In the genomic region with DNA sequence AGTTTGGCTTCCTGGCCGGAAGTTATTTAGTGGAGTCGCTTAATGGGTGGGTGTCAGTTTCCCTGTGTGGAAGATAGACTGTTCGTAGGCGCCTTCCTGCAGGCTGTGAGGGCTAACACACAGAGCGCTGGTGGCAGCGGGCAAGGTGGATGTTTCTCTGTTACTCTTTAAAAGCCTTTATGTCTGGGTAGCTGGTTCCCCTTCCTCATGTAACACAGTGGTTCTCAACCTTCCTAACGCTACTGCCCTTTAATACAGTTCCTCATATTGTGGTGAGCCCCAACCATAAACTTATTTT, we compare ENCODE assay signal across 25 mouse cellular contexts. TPM values are rescaled to one million over a fixed set of nuclear protein-coding genes. Genes with fewer than 3 reads are reported as not detected.
DNase-seq lines count a peak whose midpoint lies in the region; ATAC-seq and TF ChIP-seq lines count a peak whose summit lies in the region.
"Had no signal": no experiment of that assay in that cellular context is flagged by ENCODE, and none has a peak within 500 bp of the region (broad histone marks: within the 10 kb centered on the region; RNA-seq: fewer than 3 reads in every experiment).

No protein-coding gene starts in this region.

- H3K9me3 ChIP-seq in megakaryocyte, embryonic 14.5 days: no peaks in the 10 kb centered on the region
- no peaks in the 10 kb centered on the region for H3K9me3 ChIP-seq in intestine, embryonic 16.5 days (ENCODE audit: control insufficient read depth, low read length)
- H3K9me3 ChIP-seq: embryonic facial prominence, embryonic 15.5 days; forebrain, embryonic 12.5 days; heart, embryonic 10.5 days; heart, embryonic 15.5 days; limb, embryonic 13.5 days had no signal

- TF ChIP-seq CTCF in bone marrow, adult 2 months (IDR thresholded peaks at IDR 0.05; ENCODE audit: control insufficient read depth, insufficient read depth, low read length): no peak

- peak overlapping the region; percentile 28 for H3K4me3 ChIP-seq in megakaryocyte, embryonic 14.5 days (replicated peaks)
- H3K4me3 ChIP-seq in bone marrow, adult 2 months (replicated peaks; ENCODE audit: control insufficient read depth, low read depth, low read length): no peak overlapping the region
- H3K4me3 ChIP-seq in intestine, embryonic 16.5 days (ENCODE audit: low read length): no peak overlapping the region
- H3K4me3 ChIP-seq: embryonic facial prominence, embryonic 15.5 days; forebrain, embryonic 12.5 days; heart, embryonic 10.5 days; heart, embryonic 15.5 days; limb, embryonic 13.5 days had no signal

- peaks cover 67% of the 10 kb centered on the region for H3K36me3 ChIP-seq in megakaryocyte, embryonic 14.5 days (replicated peaks; ENCODE audit: low read length)
- H3K36me3 ChIP-seq in intestine, embryonic 16.5 days (ENCODE audit: control insufficient read depth, insufficient read depth, low read length): peaks cover 9% of the 10 kb centered on the region; the same call in 1 of the 2 replicates
- peaks cover 6% of the 10 kb centered on the region for H3K36me3 ChIP-seq in splenic B cell, adult 2 months (ENCODE audit: control insufficient read depth, insufficient read depth, low read length, poor library complexity, severe bottlenecking)

- 19% methylated on average over 7 of the region's 7 CpGs for WGBS in bone marrow, adult 2 months
- 57% methylated on average over 7 of the region's 7 CpGs for WGBS in intestine, embryonic 16.5 days

- no peak overlapping the region for H3K9ac ChIP-seq in intestine, embryonic 16.5 days (ENCODE audit: low read depth, low read length)
- H3K9ac ChIP-seq: embryonic facial prominence, embryonic 15.5 days; forebrain, embryonic 12.5 days; forebrain, postnatal 0 days; heart, embryonic 15.5 days; hindbrain, embryonic 14.5 days; limb, embryonic 13.5 days; liver, embryonic 14.5 days had no signal

- H3K4me1 ChIP-seq in megakaryocyte, embryonic 14.5 days: peaks cover 75% of the 10 kb centered on the region
- peaks cover 20% of the 10 kb centered on the region for H3K4me1 ChIP-seq in bone marrow, adult 2 months (ENCODE audit: control insufficient read depth, insufficient read depth, low read length)
- H3K4me1 ChIP-seq in intestine, embryonic 16.5 days (ENCODE audit: control insufficient read depth, insufficient read depth, low read length): peaks cover 32% of the 10 kb centered on the region

- TF ChIP-seq POLR2A in bone marrow, adult 2 months (IDR thresholded peaks at IDR 0.05; ENCODE audit: borderline replicate concordance, control insufficient read depth, low read depth, low read length): no peak

- H3K27me3 ChIP-seq in megakaryocyte, embryonic 14.5 days (replicated peaks): peaks cover 24% of the 10 kb centered on the region
- no peaks in the 10 kb centered on the region for H3K27me3 ChIP-seq in intestine, embryonic 16.5 days (replicated peaks; ENCODE audit: control insufficient read depth, insufficient read depth, low read length)
- H3K27me3 ChIP-seq in splenic B cell, adult 2 months (ENCODE audit: control insufficient read depth, insufficient read depth, low read length, poor library complexity, severe bottlenecking): no peaks in the 10 kb centered on the region
- H3K27me3 ChIP-seq: embryonic facial prominence, embryonic 15.5 days; limb, embryonic 13.5 days; Patski had no signal

- no peak for ATAC-seq in megakaryocyte, adult 5-6 weeks (ENCODE audit: poor library complexity, severe bottlenecking)
- ATAC-seq in intestine, embryonic 16.5 days: peak; percentile 31; the same call in 1 of the 2 replicates
- ATAC-seq: forebrain, postnatal 0 days; midbrain, embryonic 16.5 days; Patski had no signal

- peak; percentile 50 for DNase-seq in splenic B cell, adult 2 months (ENCODE audit: low read depth, low spot score)
- DNase-seq in adrenal gland, postnatal 14 days: no peak
- no peak for DNase-seq in adrenal gland, postnatal 36 days
- no peak for DNase-seq in cerebellum, adult 9-10 months
- DNase-seq: cerebellum, adult 9-11 months; forebrain, postnatal 0 days; gastrocnemius, postnatal 10 days; spleen, adult 18-20 months; thymus, adult 18-20 months had no signal

- H3K27ac ChIP-seq in bone marrow, adult 2 months (ENCODE audit: control insufficient read depth, insufficient read depth, low read depth, low read length, poor library complexity): peak overlapping the region; percentile 83
- H3K27ac ChIP-seq in intestine, embryonic 16.5 days (ENCODE audit: low read length): 0 out of 2 replicates have a peak overlapping the region, but pooled peaks have one; percentile 19
- H3K27ac ChIP-seq: embryonic facial prominence, embryonic 15.5 days; forebrain, embryonic 12.5 days; heart, embryonic 10.5 days; heart, embryonic 15.5 days; hindbrain, embryonic 14.5 days; liver, embryonic 14.5 days; macrophage; stomach, postnatal 0 days had no signal

- H3K4me2 ChIP-seq in intestine, embryonic 16.5 days (ENCODE audit: low read depth, low read length): no peak overlapping the region
- H3K4me2 ChIP-seq: embryonic facial prominence, embryonic 15.5 days; forebrain, embryonic 12.5 days; heart, embryonic 15.5 days; hindbrain, embryonic 14.5 days; limb, embryonic 13.5 days; midbrain, embryonic 11.5 days had no signal

RNA-seq across cellular contexts. Expression of gene Tle3, which starts 17.2 kb away (rescaled TPM):
- polyA plus RNA-seq in megakaryocyte, embryonic 14.5 days (2012; ENCODE audit: insufficient read depth, low replicate concordance): 60.7 and 62.9 TPM in 2 replicates
- 113 and 146 TPM in 2 replicates for total RNA-seq in megakaryocyte, adult 5-6 weeks (2015)
- total RNA-seq in megakaryocyte, adult 5-6 weeks (2017): 79.4 and 92.9 TPM in 2 replicates
- polyA plus RNA-seq in bone marrow, adult 2 months (2011; ENCODE audit: insufficient read depth, insufficient read length, low replicate concordance, missing spikeins): 27.8 and 67.0 TPM in 2 replicates
- polyA plus RNA-seq in intestine, embryonic 16.5 days (2015; fragmentation: Nextera tagmentation; extraction: Ambion mirVana): 15.9 and 18.8 TPM in 2 replicates
- total RNA-seq in adrenal gland, postnatal 14 days (2021): 98.9 and 107 TPM in 2 replicates
- 100 to 1,000 TPM; 121 to 144 TPM for total RNA-seq in adrenal gland, postnatal 36 days (2021)
